Mouse (Mus musculus): ENCODE measurements around the gene Sdf2.

DNA sequence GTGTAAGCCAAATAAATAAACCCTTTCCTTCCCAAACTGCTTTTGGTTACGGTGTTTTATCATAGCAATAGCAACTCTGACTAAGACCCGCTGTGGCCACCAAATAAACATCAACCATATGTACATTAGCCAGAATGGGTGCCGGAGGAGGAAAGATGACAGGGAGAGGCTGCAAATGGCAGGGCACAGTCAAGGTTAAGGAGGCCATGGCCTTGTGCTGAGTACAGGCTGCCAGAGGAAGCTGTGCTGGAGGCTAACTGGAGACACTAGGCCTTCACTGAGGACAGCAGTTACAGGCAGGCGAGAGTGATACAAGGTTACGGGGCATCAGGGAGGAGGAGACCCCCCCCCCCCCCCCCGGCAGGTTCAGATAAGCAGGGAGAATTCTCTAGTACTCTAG, 35.7 kb upstream of the Sdf2 start:
- no peak for TF ChIP-seq POLR2A (IDR thresholded peaks at IDR 0.05; ENCODE audit: control insufficient read depth in 1 of 2, insufficient read depth in 1 of 2, low read depth in 1 of 2, low read length in 2 of 2, poor library complexity in 1 of 2)
- TF ChIP-seq MEF2A (IDR thresholded peaks at IDR 0.05; ENCODE audit: extremely low read depth, insufficient replicate concordance, low read depth, low read length, poor library complexity, severe bottlenecking) = no peak
- TF ChIP-seq HCFC1 (IDR thresholded peaks at IDR 0.05; ENCODE audit: low read depth, low read length) = no peak
- TF ChIP-seq TCF12 (IDR thresholded peaks at IDR 0.05; ENCODE audit: low read depth, low read length) = no peak
- no peak for TF ChIP-seq MAFK (IDR thresholded peaks at IDR 0.05; ENCODE audit: borderline replicate concordance, low read depth, low read length)
- TF ChIP-seq EP300 (IDR thresholded peaks at IDR 0.05; ENCODE audit: low read depth in 1 of 2, low read length in 2 of 2) = no peak
- TF ChIP-seq CTCF (IDR thresholded peaks at IDR 0.05 in 2 of 3, conservative IDR thresholded peaks at IDR 0.05 in 1 of 3; ENCODE audit: control insufficient read depth in 1 of 3, insufficient read depth in 1 of 3, low read depth in 2 of 3, low read length in 3 of 3, poor library complexity in 1 of 3, severe bottlenecking in 1 of 3) = no peak
- no peak for TF ChIP-seq ZNF384 (IDR thresholded peaks at IDR 0.05; ENCODE audit: low read depth, low read length)
- no peak for TF ChIP-seq E2F4 (IDR thresholded peaks at IDR 0.05; ENCODE audit: borderline replicate concordance, low read depth, low read length)
